Mouse (Mus musculus) bone marrow, adult 2 months (tissue): Measurements from ENCODE around the gene Mocs2.

Source experiments
- CTCF ChIP-seq: fragments of 200-500 bp; IDR thresholded peaks from 2 replicates; pipeline ENCODE4 v1.5.1; 2011; ENCODE audit warnings: low read length, control low read depth; ENCODE audit not compliant: control insufficient read depth, insufficient read depth
- POLR2A ChIP-seq: fragments of 200-500 bp; IDR thresholded peaks from 2 replicates; pipeline ENCODE4 v1.6.1; 2011; ENCODE audit warnings: low read depth, mild to moderate bottlenecking, control low read depth, low read length, borderline replicate concordance; ENCODE audit not compliant: control insufficient read depth

DNA sequence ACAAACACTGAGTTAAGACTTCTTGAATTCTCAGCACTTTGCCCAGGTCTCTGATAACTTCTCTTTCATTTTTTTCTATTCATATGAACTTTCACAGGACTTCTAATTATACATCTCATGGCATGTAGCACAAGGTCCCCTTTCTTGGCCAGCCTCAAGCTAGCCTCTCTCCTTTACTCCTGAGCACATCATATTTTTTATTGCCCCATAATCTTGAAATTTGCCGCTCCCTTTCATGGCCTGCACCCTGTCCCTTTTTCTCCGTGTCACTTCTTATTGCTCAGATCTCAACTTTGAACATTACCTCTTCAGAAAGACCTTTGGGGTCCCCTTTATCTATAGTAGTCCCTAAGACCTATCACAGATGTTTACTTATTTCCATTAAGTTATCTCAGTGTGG lies 4.8 kb downstream of the Mocs2 start:
- TF ChIP-seq POLR2A (no peak), CTCF (no peak)
